Mouse (Mus musculus) cerebellum, postnatal 14 days (tissue): Measurements from ENCODE around the gene Nckap5l.

Experiments used
- DNase-seq, 2 experiments: peaks; one replicate each; pipeline ENCODE4 v3.0.0; 2021; ENCODE audit warnings: mixed read lengths in 2 of 2

The Nckap5l gene

DNA sequence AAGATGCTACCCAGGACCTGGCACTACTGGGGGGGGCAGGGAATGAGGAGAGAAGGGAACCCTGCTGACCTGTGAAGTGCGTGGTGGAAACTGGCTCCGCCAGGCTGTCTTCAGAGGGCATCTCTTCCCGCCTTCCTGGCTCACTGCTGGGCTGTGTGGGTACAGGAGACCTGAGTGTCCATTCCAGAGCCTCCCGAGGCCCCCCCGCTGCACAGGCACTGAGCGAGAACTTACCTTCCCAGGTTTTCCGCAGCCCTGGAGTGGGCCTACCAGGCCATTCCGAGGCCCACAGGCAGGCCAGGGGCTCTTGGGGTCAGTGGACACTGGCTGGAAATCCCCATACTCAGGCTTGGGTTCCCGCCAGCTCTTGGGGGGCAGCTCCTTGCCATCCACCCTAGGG lies 33.7 kb downstream of the Nckap5l start:
- no peak for DNase-seq

DNA sequence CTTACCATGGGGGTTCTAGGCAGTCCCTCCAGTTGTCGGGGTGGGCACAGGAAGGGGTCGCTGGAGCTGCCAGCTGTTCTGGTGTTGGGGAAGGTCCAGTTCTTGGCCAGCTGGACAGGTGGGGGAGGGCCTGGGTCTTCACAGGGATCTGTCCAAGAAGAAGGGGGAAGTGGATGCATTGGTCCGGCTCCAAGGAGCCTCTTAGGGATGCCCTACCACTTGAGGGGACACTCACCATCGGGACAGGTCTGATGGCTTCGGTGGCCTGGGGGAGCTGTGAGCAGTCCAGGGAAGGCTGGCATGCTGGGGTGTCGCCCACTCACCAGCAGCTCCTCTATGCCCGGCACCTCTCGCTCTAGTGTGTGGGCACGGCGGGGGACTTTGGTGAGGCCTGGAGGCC lies 34.4 kb downstream of the Nckap5l start:
- no peak for DNase-seq

DNA sequence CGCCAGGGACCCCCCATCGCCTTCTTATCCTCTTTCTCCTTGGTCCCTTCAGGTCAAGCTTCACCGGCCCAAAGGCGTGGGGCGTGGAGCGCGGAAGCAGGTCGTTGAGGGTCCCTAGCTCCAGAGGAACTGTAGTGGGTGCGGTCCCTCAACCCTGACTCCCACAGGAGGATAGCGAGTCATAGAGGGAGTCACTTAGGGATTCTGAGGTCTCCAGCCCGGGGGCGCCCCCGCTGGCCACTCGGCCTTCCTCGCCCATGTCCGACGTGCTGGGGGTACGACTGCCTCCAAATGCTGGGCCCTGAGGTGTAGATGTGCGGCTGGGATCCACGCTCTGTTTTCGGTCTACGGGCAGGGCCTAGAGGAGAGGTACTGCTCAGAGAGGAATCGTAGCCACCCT lies 35.0 kb downstream of the Nckap5l start:
- no peak for DNase-seq

GRCm38 (mm10) chr15:99421676-99422075 lies 35.9 kb downstream of the Nckap5l start:
- no peak for DNase-seq

GRCm38 (mm10) chr15:99421152-99421551 lies 36.4 kb downstream of the Nckap5l start:
- no peak for DNase-seq

- DNase-seq: peak; percentile 43 to 70
These were observed 37.0 kb downstream of the Nckap5l start for GRCm38 (mm10) chr15:99420521-99421014.

- DNase-seq: no peak
These were observed 37.4 kb downstream of the Nckap5l start for GRCm38 (mm10) chr15:99420101-99420500.

DNA sequence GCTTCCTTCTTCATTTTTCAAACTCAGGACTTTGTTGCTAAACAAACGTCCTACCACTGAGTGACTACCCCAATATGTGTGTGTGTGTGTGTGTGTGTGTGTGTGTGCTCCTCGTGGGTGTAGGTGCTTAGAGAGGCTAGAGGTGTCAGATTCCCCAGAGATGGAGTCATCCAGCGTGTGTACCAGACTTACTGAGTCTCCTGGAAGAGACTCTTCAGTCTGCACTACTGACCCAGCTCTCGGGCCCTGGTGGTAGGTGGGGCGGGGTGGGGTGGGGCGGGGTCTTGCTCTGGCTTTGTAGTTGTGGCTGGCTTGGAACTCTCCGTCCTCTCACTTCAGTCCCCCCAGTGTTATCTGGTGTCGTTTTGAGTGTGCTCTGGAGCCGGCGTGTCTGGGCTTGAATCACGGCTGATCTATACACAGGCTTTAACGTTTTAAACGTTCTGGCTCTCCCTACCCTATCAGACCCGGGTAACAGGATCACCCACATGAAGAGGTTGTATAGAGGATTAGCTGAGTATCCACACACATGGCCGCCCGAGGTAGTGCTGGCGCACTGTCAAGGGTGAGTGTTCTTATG lies 39.8 kb downstream of the Nckap5l start:
- no peak for DNase-seq

DNA sequence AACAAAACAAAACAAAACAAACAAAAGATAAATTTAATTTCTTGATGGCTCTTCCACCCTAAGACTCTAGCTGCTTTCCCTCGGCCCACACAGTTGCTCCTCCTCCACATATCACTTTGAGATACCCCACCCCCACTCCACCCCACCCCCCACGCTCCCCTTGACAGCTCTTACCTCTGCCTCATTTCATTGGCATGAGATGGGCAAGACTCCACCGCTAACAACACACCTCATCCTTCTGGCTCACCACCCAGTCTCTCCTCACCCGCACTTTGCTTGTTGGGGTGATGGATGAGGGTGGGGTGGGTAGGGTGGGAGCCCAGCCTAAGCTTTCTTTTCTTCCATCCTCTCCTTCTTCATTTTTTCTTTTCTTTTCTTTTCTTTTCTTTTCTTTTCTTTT lies 40.6 kb downstream of the Nckap5l start:
- DNase-seq: no peak

DNA sequence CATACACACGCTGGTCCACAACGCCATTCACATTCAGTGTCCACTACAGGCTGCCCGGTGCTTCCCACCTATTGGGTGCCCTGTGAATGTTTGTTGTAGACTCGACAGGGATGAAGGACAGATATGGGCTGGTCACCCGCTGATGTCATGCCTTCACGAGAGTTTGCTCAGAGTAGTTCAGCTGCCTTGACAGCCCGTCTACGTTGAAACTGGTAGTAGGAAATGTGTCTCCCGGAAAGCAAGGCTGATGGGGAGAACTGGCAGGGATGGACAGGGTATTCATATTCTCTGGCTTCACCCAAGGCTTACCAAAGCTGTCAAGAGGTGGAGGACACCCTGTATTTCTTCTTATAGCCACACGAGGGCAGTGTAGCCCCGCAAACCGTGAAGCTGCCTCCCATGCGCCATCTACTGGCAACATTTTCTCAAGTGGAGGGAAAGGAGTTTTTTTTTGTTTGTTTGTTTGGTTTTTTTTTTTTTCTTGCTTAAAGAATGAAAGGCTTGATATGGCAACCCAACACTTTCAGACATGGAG lies 41.1 kb downstream of the Nckap5l start:
- peak; percentile 93 to 96 for DNase-seq

GRCm38 (mm10) chr15:99415793-99416192 lies 41.8 kb downstream of the Nckap5l start:
- peak; percentile 78 to 88 for DNase-seq

GRCm38 (mm10) chr15:99411747-99412146 lies 45.8 kb downstream of the Nckap5l start:
- no peak for DNase-seq

DNA sequence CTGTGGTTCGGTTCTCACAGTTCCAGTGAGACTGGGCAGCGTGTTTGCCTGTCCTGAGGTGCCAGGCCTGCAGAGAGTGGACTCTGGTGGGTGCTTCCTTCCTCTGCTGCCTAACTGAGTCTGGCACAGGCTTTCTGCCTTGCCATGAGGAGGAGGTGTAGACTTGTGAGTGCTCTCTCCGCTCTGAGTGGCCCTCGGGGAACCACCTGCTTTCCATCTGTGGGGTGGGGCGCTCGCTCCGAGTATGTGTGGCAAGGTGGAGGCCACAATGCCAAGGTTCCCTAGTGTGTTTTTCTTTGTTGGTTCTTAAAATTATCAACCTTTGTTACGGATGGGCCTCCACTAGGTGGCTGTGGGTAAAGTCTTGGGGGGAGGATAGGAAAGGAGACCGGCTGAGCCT lies 48.7 kb downstream of the Nckap5l start:
- DNase-seq: no peak

DNA sequence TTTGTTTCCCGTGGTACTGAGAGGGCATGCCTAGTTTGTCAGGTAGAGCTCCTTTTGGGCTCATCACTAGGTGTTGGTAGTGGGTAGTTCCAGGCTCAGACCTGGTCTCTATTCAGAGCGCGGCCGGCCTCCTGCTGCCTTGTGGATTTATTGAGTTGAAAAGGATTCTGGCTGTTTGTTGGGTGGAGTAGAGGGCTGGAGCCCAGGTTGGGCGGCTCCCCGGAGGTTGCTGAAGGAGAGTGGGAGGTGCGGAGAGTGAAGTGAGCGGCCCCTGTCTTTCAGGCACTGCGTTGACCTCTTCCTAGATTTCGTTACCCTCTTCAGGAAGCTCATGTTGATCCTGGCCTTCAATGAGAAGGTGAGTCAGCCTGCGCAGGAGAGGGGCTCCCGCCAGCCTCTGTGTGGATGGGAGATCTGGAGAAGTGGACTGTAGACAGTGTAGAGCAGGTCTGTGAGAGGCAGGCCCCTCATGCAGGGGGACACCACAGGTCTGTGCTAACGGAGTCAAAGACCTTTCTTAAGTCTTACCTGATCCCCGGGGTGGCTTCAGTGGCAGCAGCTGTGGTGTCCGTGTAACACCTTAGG lies 50.5 kb downstream of the Nckap5l start:
- DNase-seq: no peak

GRCm38 (mm10) chr15:99405150-99405549 lies 52.4 kb downstream of the Nckap5l start:
- DNase-seq: no peak

- no peak for DNase-seq
These were observed 54.2 kb downstream of the Nckap5l start for GRCm38 (mm10) chr15:99403159-99403889.

GRCm38 (mm10) chr15:99400602-99401001 lies 56.9 kb downstream of the Nckap5l start:
- DNase-seq: no peak

GRCm38 (mm10) chr15:99399503-99400245 lies 57.9 kb downstream of the Nckap5l start:
- DNase-seq: no peak

DNA sequence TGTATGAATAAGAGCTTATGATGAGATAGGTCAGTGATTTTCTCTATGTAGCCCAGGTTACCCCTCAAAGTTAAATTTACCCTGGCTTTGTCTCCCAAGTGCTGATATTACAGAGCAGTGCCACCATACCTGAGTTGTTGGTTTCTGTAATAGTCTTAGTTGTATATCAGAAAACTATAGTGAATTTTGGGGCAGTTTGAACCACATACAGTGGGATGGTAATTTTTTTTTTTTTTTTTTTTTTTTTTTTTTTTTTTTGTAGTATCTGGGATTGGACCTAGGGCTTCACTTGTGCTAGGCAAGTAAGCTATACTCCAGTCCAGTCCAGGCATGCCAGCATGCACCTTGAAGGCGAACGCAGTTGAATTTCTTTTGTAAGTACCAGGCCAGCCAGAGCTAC lies 59.9 kb downstream of the Nckap5l start:
- DNase-seq: no peak

DNA sequence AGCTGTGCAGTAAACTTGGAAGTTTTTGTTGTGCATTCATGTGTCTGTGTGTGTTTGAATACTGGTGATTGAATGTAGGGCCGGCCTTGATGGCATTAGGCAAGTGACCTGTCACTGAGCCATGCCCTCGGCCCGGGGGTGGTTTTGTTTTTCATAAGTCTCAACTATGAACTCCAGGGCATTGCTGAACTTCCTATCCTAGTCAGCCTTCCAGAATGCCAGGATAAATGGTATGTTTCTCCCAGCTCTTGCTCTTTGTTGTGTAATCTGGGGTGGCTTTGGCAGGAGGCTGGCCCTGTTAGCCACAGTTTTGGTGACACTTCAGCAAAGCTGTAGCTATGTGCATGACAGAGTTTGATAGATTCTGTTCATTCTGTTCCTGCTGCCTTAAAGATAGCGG lies 60.7 kb downstream of the Nckap5l start:
- no peak for DNase-seq

GRCm38 (mm10) chr15:99396462-99396861 lies 61.1 kb downstream of the Nckap5l start:
- no peak for DNase-seq

DNA sequence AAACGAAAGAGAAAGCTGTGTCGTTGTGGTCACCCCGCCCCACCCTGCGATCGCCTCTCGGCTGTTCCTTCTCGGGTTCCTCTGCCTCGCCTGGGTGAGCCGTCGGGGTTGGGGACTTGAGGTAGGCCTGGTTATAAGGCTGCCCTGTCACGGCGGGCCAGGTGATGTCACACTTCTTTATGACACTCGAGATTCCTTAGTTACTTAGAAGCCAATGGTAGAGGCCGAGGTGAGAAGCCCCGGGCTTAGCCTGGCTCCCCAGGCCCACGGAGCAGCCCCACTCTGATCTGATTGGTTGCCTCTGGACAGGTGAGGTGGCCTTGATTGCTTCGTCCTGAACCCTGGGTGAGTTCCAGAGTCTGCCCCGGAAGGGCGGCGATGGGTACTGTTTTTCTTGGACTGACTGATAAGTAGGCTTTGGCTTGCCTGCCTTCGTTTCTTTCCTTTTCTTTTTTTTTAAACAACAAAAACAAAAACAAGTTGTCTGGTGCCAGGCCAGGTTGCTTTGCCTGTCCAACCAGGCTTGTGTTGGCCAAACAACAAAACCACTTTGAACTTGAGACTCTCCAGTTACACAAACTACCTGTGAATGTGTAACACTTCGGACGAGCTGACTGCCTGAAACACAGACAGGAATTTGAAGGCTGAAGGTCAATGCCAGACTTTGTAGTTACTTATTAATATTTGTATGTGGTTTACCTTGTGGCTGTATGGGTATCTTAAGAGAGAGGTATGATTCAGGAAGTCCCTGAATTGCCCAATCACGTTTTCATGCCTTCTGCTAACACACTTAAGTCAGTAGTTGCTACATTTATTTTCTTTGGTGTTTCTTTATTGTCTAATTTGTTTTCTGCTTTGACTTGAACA lies 63.9 kb downstream of the Nckap5l start:
- DNase-seq: peak in 1 of 2 experiments; percentile 80
